Mouse (Mus musculus): ENCODE results near the gene Tcp10c. TPM values are rescaled to one million over a fixed set of nuclear protein-coding genes. Genes with fewer than 3 reads are reported as not detected.
"Not testable (repeated sequence)": the region's sequence is repeated elsewhere in the genome, so short reads cannot be mapped to it uniquely, and the experiment has no call there.

Gene Tcp10c
- polyA plus RNA-seq (2016; fragmentation: Nextera tagmentation; extraction: Ambion mirVana): not detected in 2 replicates

GRCm38 (mm10) chr17:13354521-13354920 is at the start of gene Tcp10c:
Tcp10c (plus strand) TSS chr17:13354572.
- H3K27me3 ChIP-seq; H3K9ac ChIP-seq; H3K36me3 ChIP-seq (replicated peaks); H3K4me3 ChIP-seq (replicated peaks); H3K4me2 ChIP-seq; ATAC-seq (ENCODE audit: low FRiP score); H3K4me1 ChIP-seq; H3K27ac ChIP-seq: not testable (repeated sequence)
- peaks cover 34% of the 10 kb centered on the region for H3K9me3 ChIP-seq
- WGBS: 87% methylated on average over 4 of the region's 4 CpGs

- peaks cover 31% of the 10 kb centered on the region for H3K9me3 ChIP-seq
- H3K9ac ChIP-seq; H3K27me3 ChIP-seq; ATAC-seq (ENCODE audit: low FRiP score); H3K4me2 ChIP-seq; H3K36me3 ChIP-seq (replicated peaks); H3K4me1 ChIP-seq; H3K27ac ChIP-seq; H3K4me3 ChIP-seq (replicated peaks): not testable (repeated sequence)
- 82% methylated on average over 5 of the region's 6 CpGs for WGBS
Observed at GRCm38 (mm10) chr17:13307852-13308251, 46.5 kb upstream of the Tcp10c start.

DNA sequence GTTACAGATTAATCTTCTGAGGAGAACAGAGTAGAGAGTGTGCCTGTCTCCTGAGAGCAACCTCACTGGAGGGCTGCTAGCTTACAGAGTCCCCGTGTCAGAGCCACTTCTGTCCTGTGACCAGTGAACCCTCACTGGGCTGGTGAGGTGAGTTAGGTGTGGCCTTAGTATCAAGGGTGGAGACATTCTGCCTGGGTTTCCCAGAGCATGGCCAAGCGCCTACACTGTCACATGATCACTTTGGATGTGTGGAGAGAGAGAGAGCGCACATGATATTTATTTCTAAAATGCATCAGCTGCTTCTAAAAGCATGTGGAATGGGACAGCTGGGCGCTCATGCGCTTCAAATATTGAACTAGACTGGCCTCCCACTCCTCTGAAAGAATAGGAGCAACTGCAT is 46.0 kb upstream of the Tcp10c start:
- 87% methylated on average over 5 of the region's 5 CpGs for WGBS
- not testable (repeated sequence) for H3K9ac ChIP-seq; H3K27me3 ChIP-seq; H3K4me3 ChIP-seq (replicated peaks); ATAC-seq (ENCODE audit: low FRiP score); H3K27ac ChIP-seq; H3K36me3 ChIP-seq (replicated peaks); H3K4me1 ChIP-seq; H3K4me2 ChIP-seq
- peaks cover 33% of the 10 kb centered on the region for H3K9me3 ChIP-seq

- H3K4me1 ChIP-seq; ATAC-seq (ENCODE audit: low FRiP score); H3K36me3 ChIP-seq (replicated peaks); H3K27ac ChIP-seq; H3K27me3 ChIP-seq; H3K4me3 ChIP-seq (replicated peaks); H3K4me2 ChIP-seq; H3K9ac ChIP-seq: not testable (repeated sequence)
- peaks cover 37% of the 10 kb centered on the region for H3K9me3 ChIP-seq
- 88% methylated on average over 4 of the region's 4 CpGs for WGBS
Observed at GRCm38 (mm10) chr17:13308746-13309145, 45.6 kb upstream of the Tcp10c start.

GRCm38 (mm10) chr17:13309182-13309631 is 45.2 kb upstream of the Tcp10c start:
- H3K27me3 ChIP-seq; H3K4me3 ChIP-seq (replicated peaks); H3K9ac ChIP-seq; H3K4me2 ChIP-seq; H3K4me1 ChIP-seq; H3K27ac ChIP-seq; H3K36me3 ChIP-seq (replicated peaks): not testable (repeated sequence)
- WGBS: 88% methylated on average over 10 of the region's 10 CpGs
- peak; percentile 12; the same call in 1 of the 2 replicates for ATAC-seq (ENCODE audit: low FRiP score)
- H3K9me3 ChIP-seq: peaks cover 37% of the 10 kb centered on the region

GRCm38 (mm10) chr17:13329967-13330366 is 24.4 kb upstream of the Tcp10c start:
- not testable (repeated sequence) for H3K27me3 ChIP-seq; H3K9ac ChIP-seq; H3K4me2 ChIP-seq; ATAC-seq (ENCODE audit: low FRiP score); H3K36me3 ChIP-seq (replicated peaks); H3K4me1 ChIP-seq; H3K4me3 ChIP-seq (replicated peaks); H3K27ac ChIP-seq
- 84% methylated on average over 4 of the region's 4 CpGs for WGBS
- peaks cover 50% of the 10 kb centered on the region for H3K9me3 ChIP-seq

DNA sequence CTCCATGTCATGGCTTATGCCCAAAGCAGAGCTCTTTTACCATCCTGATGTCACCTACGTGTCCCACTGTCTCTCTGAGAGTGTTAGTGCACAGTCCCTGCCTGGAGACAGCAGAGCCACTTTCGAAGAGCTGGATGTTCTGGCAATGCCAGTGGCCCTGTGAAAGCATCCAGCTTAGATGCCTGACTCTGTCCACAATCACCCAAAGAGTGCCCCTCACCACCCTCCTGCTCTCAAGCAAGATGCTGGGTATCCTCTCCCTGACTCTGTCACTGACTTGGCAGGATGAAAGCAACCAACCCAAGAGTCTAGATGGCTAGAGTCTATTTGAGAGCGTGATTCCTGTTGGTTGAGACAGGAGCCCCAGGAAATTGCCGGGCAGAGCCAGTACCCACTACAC is 23.2 kb upstream of the Tcp10c start:
- H3K4me1 ChIP-seq; H3K9ac ChIP-seq; H3K27me3 ChIP-seq; ATAC-seq (ENCODE audit: low FRiP score); H3K27ac ChIP-seq; H3K4me3 ChIP-seq (replicated peaks); H3K4me2 ChIP-seq; H3K36me3 ChIP-seq (replicated peaks): not testable (repeated sequence)
- H3K9me3 ChIP-seq: peaks cover 51% of the 10 kb centered on the region
- 74% methylated on average over 4 of the region's 4 CpGs for WGBS

GRCm38 (mm10) chr17:13332496-13332895 is 21.9 kb upstream of the Tcp10c start:
- H3K4me3 ChIP-seq (replicated peaks); ATAC-seq (ENCODE audit: low FRiP score); H3K4me1 ChIP-seq; H3K9ac ChIP-seq; H3K36me3 ChIP-seq (replicated peaks); H3K4me2 ChIP-seq; H3K27me3 ChIP-seq; H3K27ac ChIP-seq: not testable (repeated sequence)
- H3K9me3 ChIP-seq: peaks cover 53% of the 10 kb centered on the region
- WGBS: 87% methylated on average over 8 of the region's 8 CpGs

DNA sequence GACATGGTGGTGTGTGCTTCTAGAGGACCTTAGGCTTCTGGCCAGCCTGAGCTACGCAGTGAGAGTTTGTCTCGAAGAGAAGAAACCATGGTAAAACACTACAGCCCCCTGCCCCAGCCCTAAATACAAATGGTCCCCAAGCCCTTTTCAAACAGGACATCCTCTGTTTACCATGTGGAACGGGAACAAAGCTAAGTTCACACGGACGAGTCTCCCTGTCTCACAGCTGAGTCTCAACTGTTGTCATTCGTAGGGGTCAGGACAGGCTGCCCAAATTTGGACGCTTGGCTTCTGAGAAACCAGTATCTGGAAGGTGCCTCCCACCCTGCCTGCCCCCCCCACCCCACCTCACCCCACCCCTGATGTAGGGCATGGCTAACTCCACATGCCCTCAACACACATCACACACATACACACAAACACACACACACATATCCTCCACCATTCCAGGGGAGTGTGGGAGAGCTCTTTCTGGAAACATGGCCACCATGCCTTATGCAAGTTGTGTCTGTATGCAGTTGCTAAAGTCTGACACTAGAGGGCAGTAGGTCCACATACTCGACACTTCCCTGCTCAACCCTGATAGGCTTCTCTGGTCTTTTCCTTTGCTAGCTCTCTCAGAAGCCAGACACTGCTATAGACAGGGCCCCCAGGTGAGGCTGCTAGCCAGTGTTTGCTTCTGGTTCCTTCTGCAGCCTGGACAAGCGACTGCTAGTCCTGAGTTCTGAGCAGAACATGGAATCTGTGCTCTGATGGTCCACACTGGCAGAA is 17.2 kb upstream of the Tcp10c start:
- WGBS: 67% methylated on average over 9 of the region's 9 CpGs
- H3K9me3 ChIP-seq: peaks cover 25% of the 10 kb centered on the region

DNA sequence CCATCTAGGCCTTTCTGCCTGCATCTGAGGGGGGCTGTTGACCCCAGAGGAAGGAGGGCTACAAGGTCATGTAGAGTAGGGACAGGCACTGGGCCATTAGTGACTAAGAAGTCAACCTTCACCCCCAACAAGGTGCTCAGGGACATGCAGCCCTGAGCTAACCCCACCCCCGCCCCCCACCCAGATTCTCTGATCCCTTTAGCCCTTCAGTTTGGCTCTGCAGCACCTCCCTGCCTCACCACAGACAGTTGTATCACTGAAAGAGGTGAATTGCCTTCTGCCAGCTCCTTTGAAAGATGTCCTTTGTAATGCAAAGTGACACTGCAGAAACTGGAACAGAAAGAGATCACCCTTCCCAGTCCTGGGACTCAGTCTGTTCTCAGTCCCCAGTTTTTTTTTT is 16.4 kb upstream of the Tcp10c start:
- not testable (repeated sequence) for H3K27ac ChIP-seq; H3K36me3 ChIP-seq (replicated peaks); H3K4me3 ChIP-seq (replicated peaks); H3K4me2 ChIP-seq; H3K4me1 ChIP-seq; H3K27me3 ChIP-seq; H3K9ac ChIP-seq
- WGBS: 68% methylated on average over 1 of the region's 1 CpGs
- ATAC-seq (ENCODE audit: low FRiP score): peak; percentile 17; the same call in 1 of the 2 replicates
- H3K9me3 ChIP-seq: peaks cover 20% of the 10 kb centered on the region

More for the DNA sequence above, 17.2 kb upstream of the Tcp10c start:
- peak; percentile 59; the same call in 1 of the 2 replicates for ATAC-seq (ENCODE audit: low FRiP score)
- not testable (repeated sequence) for H3K4me3 ChIP-seq (replicated peaks); H3K27ac ChIP-seq; H3K9ac ChIP-seq; H3K4me1 ChIP-seq; H3K36me3 ChIP-seq (replicated peaks); H3K4me2 ChIP-seq; H3K27me3 ChIP-seq

DNA sequence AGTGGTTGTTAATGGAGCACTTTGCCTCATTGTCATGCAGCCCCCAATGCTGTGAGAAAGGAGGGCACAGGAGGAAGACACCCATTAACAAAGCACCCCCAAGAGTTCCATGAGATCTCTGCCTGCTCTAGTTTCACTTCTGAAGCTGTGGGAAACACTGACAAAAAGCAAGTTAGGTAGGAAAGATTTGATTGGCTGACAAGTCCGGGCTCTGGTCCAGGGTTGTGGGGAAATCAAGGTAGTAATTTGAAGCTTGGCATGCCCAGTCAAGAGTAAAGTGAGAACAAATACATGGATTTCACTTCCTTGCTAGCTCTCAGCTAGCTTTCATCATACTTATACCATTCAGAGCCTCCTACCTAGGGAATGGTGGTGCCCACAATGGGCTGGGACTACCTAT is 14.3 kb upstream of the Tcp10c start:
- peaks cover 20% of the 10 kb centered on the region for H3K9me3 ChIP-seq
- not testable (repeated sequence) for H3K4me1 ChIP-seq; H3K9ac ChIP-seq; ATAC-seq (ENCODE audit: low FRiP score); H3K27ac ChIP-seq; H3K4me3 ChIP-seq (replicated peaks); H3K27me3 ChIP-seq; H3K4me2 ChIP-seq; H3K36me3 ChIP-seq (replicated peaks)
- WGBS: 80% methylated on average over 1 of the region's 1 CpGs

- H3K4me1 ChIP-seq; ATAC-seq (ENCODE audit: low FRiP score); H3K4me2 ChIP-seq; H3K27me3 ChIP-seq; H3K9ac ChIP-seq; H3K36me3 ChIP-seq (replicated peaks); H3K27ac ChIP-seq; H3K4me3 ChIP-seq (replicated peaks): not testable (repeated sequence)
- peaks cover 15% of the 10 kb centered on the region; the same call in 1 of the 2 replicates for H3K9me3 ChIP-seq
- WGBS: no CpG with 5 or more reads among the region's 4 CpGs
Observed at GRCm38 (mm10) chr17:13345923-13346322, 8.4 kb upstream of the Tcp10c start.

GRCm38 (mm10) chr17:13349563-13349962 is 4.8 kb upstream of the Tcp10c start:
- 88% methylated on average over 4 of the region's 5 CpGs for WGBS
- not testable (repeated sequence) for H3K27me3 ChIP-seq; H3K36me3 ChIP-seq (replicated peaks); H3K4me3 ChIP-seq (replicated peaks); H3K4me2 ChIP-seq; H3K9ac ChIP-seq; H3K27ac ChIP-seq; H3K4me1 ChIP-seq; ATAC-seq (ENCODE audit: low FRiP score)
- H3K9me3 ChIP-seq: peaks cover 21% of the 10 kb centered on the region

Measured in forebrain, embryonic 12.5 days (tissue).